Mouse (Mus musculus) G1E (cell line): ENCODE measurements around the gene Ctnnbip1.

Source experiments
- CTCF ChIP-seq: IDR thresholded peaks from 2 replicates; pipeline ENCODE4 v1.5.1; 2012; ENCODE audit warnings: low read depth, low read length, inconsistent platforms, mixed read lengths
- GATA1 ChIP-seq: IDR thresholded peaks from 2 replicates; pipeline ENCODE4 v1.6.1; 2012; ENCODE audit warnings: borderline replicate concordance, low read length, inconsistent platforms, mixed read lengths
- TAL1 ChIP-seq: conservative IDR thresholded peaks from 2 replicates; pipeline ENCODE4 v1.6.1; 2012; ENCODE audit warnings: low read depth, low read length, inconsistent platforms, mixed read lengths

DNA sequence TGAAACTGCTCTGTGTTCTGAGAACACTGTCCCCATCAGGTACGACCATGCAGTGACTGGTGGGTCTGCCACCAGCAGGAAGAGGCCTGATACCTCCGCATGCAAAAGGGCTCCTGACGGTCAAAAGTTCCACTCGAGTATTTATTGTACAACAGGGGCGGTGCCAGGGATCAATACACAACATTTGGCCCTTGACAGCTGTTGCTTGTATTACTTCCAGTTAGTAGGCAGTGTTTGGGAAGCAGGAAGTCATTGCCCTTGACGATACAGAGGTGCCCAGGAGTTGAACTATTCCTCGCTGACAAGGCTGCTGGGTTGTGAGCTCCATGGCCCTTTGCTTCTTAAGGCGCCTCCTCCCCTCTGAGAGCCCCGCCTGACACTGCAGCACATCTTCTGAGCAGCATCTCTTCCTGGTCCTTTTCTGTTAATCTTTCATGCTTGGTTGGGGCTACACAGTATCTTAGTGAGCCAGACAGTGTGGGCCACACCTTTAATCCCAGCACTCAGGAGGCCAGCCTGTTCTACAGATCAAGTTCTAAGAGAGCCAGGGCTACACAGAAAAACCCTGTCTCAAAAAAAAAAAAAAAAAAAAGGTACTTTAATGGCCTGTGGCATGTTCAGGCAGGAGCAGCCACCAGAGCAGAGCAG is 28.9 kb downstream of the Ctnnbip1 start:
- TF ChIP-seq CTCF (no peak), GATA1 (no peak), TAL1 (no peak)
